Mouse (Mus musculus) heart, embryonic 12.5 days (tissue): Measurements from ENCODE around the gene Gpbp1. TPM values are rescaled to one million over a fixed set of nuclear protein-coding genes. Genes with fewer than 3 reads are reported as not detected.
A peak's percentile ranks its signal among the peaks of the same experiment; 100 is the strongest.

Experiments used
- ATAC-seq: fragments of 200-750 bp; cut with Nextera tagmentation; 2 replicates; pipeline ENCODE4 v1.8.0; 2017; ENCODE audit warnings: moderate TSS enrichment, moderate library complexity; ENCODE audit not compliant: insufficient number of reproducible peaks, low FRiP score
- H3K27ac ChIP-seq: fragments of 300-500 bp; sonication (generic); 2 replicates; pipeline ENCODE4 v1.5.1; 2016; ENCODE audit warnings: mild to moderate bottlenecking, moderate library complexity; ENCODE audit not compliant: poor library complexity, severe bottlenecking
- H3K27me3 ChIP-seq: fragments of 300-500 bp; sonication (generic); replicated peaks from 2 replicates; pipeline ENCODE4 v1.6.1; 2016; ENCODE audit warnings: mild to moderate bottlenecking, moderate library complexity
- H3K36me3 ChIP-seq: fragments of 300-500 bp; sonication (generic); 2 replicates; pipeline ENCODE4 v1.6.1; 2016; ENCODE audit warnings: mild to moderate bottlenecking, moderate library complexity
- H3K4me1 ChIP-seq: fragments of 300-500 bp; sonication (generic); replicated peaks from 2 replicates; pipeline ENCODE4 v1.6.1; 2016; ENCODE audit warnings: mild to moderate bottlenecking
- H3K4me2 ChIP-seq: fragments of 300-500 bp; sonication (generic); 2 replicates; pipeline ENCODE4 v1.6.1; 2016; ENCODE audit warnings: mild to moderate bottlenecking, moderate library complexity
- H3K4me3 ChIP-seq: fragments of 300-500 bp; sonication (generic); 2 replicates; pipeline ENCODE4 v1.5.1; 2016; ENCODE audit warnings: mild to moderate bottlenecking
- H3K9ac ChIP-seq: fragments of 300-500 bp; sonication (generic); 2 replicates; pipeline ENCODE4 v1.6.1; 2016; ENCODE audit warnings: mild to moderate bottlenecking, moderate library complexity
- H3K9me3 ChIP-seq: fragments of 300-500 bp; sonication (generic); replicated peaks from 2 replicates; pipeline ENCODE4 v1.6.1; 2016; ENCODE audit warnings: mild to moderate bottlenecking, moderate library complexity
- WGBS: fragments of 180-500 bp; shearing (Covaris S2); methylation state at CpG from one replicate; pipeline ENCODE4 v1.1.7; 2016; 5-methylcytosine and 5-hydroxymethylcytosine counted together
- polyA plus RNA-seq: library from polyadenylated mRNA; unstranded; fragments of >200 nt; fragmentation: Nextera tagmentation; extraction: Ambion mirVana; gene quantifications from 2 replicates; pipeline ENCODE4 v1.2.1, GENCODE M21; 2016

The Gpbp1 gene
- polyA plus RNA-seq, 1 experiment from 2014 or later = 68.0 TPM

DNA sequence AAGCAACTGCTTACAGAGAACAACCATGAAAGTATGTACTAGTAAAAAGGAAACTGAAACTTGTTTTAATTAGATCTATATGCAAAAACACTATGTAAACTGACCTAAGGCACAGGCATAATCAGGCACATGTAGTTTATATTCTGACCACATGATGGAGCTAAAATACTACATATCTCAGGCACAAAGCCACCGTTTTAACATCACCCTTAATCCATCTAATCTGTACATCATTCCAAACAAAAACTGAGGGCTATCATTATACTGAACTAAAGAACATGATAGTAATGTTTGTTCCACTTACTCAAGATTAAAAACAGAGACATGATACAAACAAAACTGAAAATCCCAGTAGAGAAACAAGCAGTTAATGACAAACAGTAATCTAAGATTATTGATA, 28.5 kb downstream of the Gpbp1 start:
- H3K4me1 ChIP-seq = peaks cover 5% of the 10 kb centered on the region
- H3K9me3 ChIP-seq = no peaks in the 10 kb centered on the region
- no peak overlapping the region for H3K9ac ChIP-seq
- peaks cover 20% of the 10 kb centered on the region for H3K36me3 ChIP-seq
- H3K27ac ChIP-seq = no peak overlapping the region
- no peaks in the 10 kb centered on the region for H3K27me3 ChIP-seq
- H3K4me2 ChIP-seq = no peak overlapping the region
- WGBS = 13% methylated on average over 1 of the region's 1 CpGs
- no peak for ATAC-seq
- no peak overlapping the region for H3K4me3 ChIP-seq

GRCm38 (mm10) chr13:111456790-111457189, 33.1 kb downstream of the Gpbp1 start:
- H3K27ac ChIP-seq = no peak overlapping the region

GRCm38 (mm10) chr13:111444325-111444724, 45.6 kb downstream of the Gpbp1 start:
- Histone ChIP-seq H3K9ac (no peak overlapping the region), H3K4me1 (no peaks in the 10 kb centered on the region), H3K36me3 (peaks cover 13% of the 10 kb centered on the region), H3K4me3 (no peak overlapping the region), H3K9me3 (no peaks in the 10 kb centered on the region), H3K27me3 (no peaks in the 10 kb centered on the region), H3K27ac (no peak overlapping the region), H3K4me2 (no peak overlapping the region)
- ATAC-seq = no peak

More at GRCm38 (mm10) chr13:111456790-111457189, 33.1 kb downstream of the Gpbp1 start:
- Histone ChIP-seq H3K9me3 (no peaks in the 10 kb centered on the region), H3K4me3 (no peak overlapping the region), H3K27me3 (no peaks in the 10 kb centered on the region), H3K4me2 (no peak overlapping the region), H3K4me1 (peaks cover 15% of the 10 kb centered on the region), H3K9ac (no peak overlapping the region), H3K36me3 (peaks cover 12% of the 10 kb centered on the region)
- WGBS = 62% methylated on average over 2 of the region's 2 CpGs
- ATAC-seq = no peak

DNA sequence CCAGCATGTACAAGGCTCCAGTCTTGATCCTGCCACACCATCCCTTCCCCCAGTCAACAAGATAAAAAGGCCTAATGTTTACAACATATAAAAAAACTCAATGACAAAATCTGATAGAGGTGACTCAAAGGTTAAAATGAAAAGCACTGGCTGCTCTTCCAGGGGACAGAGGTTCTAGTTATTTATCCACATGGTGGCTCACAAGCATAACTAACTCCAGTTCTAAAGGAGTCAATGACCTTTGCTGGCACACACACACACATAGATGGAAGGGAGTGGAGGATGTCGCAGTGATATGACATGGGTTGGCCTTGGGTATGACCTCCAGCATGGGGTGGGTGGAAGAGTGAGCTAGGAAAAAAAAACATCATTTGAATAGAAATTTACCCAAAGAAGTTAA, 58.7 kb downstream of the Gpbp1 start:
- 91% methylated on average over 1 of the region's 1 CpGs for WGBS
- Histone ChIP-seq H3K27me3 (no peaks in the 10 kb centered on the region), H3K27ac (no peak overlapping the region), H3K4me2 (no peak overlapping the region), H3K9me3 (no peaks in the 10 kb centered on the region), H3K36me3 (peaks cover 33% of the 10 kb centered on the region), H3K9ac (no peak overlapping the region), H3K4me3 (no peak overlapping the region), H3K4me1 (no peaks in the 10 kb centered on the region)
- no peak for ATAC-seq

- Histone ChIP-seq H3K27me3 (no peaks in the 10 kb centered on the region), H3K36me3 (peaks cover 4% of the 10 kb centered on the region), H3K4me1 (no peaks in the 10 kb centered on the region), H3K4me2 (no peak overlapping the region), H3K9me3 (no peaks in the 10 kb centered on the region), H3K9ac (no peak overlapping the region), H3K27ac (no peak overlapping the region), H3K4me3 (no peak overlapping the region)
- ATAC-seq = no peak
Observed at GRCm38 (mm10) chr13:111421330-111421729, 68.6 kb downstream of the Gpbp1 start.

GRCm38 (mm10) chr13:111418087-111418486, 71.8 kb downstream of the Gpbp1 start:
- ATAC-seq = no peak
- H3K27ac ChIP-seq = no peak overlapping the region
- WGBS = 72% methylated on average over 2 of the region's 2 CpGs

GRCm38 (mm10) chr13:111413156-111413555, 76.8 kb downstream of the Gpbp1 start:
- H3K4me3 ChIP-seq = no peak overlapping the region
- no peaks in the 10 kb centered on the region for H3K9me3 ChIP-seq
- H3K36me3 ChIP-seq = no peaks in the 10 kb centered on the region
- H3K27me3 ChIP-seq = no peaks in the 10 kb centered on the region
- H3K27ac ChIP-seq = no peak overlapping the region
- 34% methylated on average over 4 of the region's 4 CpGs for WGBS
- H3K4me1 ChIP-seq = no peaks in the 10 kb centered on the region; the same call in 1 of the 2 replicates
- no peak overlapping the region for H3K9ac ChIP-seq
- no peak overlapping the region for H3K4me2 ChIP-seq
- no peak for ATAC-seq

More at GRCm38 (mm10) chr13:111418087-111418486, 71.8 kb downstream of the Gpbp1 start:
- Histone ChIP-seq H3K27me3 (no peaks in the 10 kb centered on the region), H3K4me3 (no peak overlapping the region), H3K4me2 (no peak overlapping the region), H3K36me3 (no peaks in the 10 kb centered on the region; the same call in 1 of the 2 replicates), H3K9me3 (no peaks in the 10 kb centered on the region), H3K4me1 (no peaks in the 10 kb centered on the region), H3K9ac (no peak overlapping the region)

DNA sequence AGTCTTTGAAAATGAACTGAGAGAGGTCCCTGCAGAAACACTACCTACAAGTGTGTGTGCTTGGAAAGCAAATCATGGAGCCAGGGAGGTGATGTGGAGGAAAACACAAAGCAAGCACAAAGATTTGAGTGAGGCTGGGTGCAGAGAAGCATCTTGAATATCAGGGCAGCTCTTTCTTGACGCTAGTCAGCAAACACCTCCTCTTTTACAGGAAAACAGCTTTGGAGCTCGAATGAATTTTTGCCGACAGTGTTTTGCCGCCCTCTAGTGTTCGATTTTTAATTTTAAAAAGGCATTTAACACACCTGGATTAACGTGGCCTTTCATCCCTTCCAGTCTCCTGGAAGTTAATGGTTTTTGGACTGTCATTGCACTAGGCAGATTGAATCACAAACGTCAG, 79.1 kb downstream of the Gpbp1 start:
- 3% methylated on average over 7 of the region's 7 CpGs for WGBS

GRCm38 (mm10) chr13:111406859-111407389, 83.0 kb downstream of the Gpbp1 start:
- no peaks in the 10 kb centered on the region for H3K36me3 ChIP-seq
- no peak overlapping the region for H3K9ac ChIP-seq
- H3K27me3 ChIP-seq = no peaks in the 10 kb centered on the region
- no peak for ATAC-seq
- H3K4me2 ChIP-seq = no peak overlapping the region
- WGBS = 59% methylated on average over 9 of the region's 9 CpGs
- H3K27ac ChIP-seq = no peak overlapping the region
- no peaks in the 10 kb centered on the region; the same call in 1 of the 2 replicates for H3K4me1 ChIP-seq
- no peaks in the 10 kb centered on the region for H3K9me3 ChIP-seq
- H3K4me3 ChIP-seq = no peak overlapping the region

More for the DNA sequence above, 79.1 kb downstream of the Gpbp1 start:
- no peak overlapping the region for H3K4me2 ChIP-seq
- H3K4me1 ChIP-seq = no peaks in the 10 kb centered on the region; the same call in 1 of the 2 replicates
- H3K9ac ChIP-seq = no peak overlapping the region
- H3K27me3 ChIP-seq = no peaks in the 10 kb centered on the region
- H3K9me3 ChIP-seq = no peaks in the 10 kb centered on the region
- H3K36me3 ChIP-seq = no peaks in the 10 kb centered on the region
- ATAC-seq = no peak
- H3K4me3 ChIP-seq = no peak overlapping the region
- no peak overlapping the region for H3K27ac ChIP-seq

GRCm38 (mm10) chr13:111405956-111406355, 84.0 kb downstream of the Gpbp1 start:
- H3K4me2 ChIP-seq = no peak overlapping the region
- H3K27ac ChIP-seq = no peak overlapping the region
- ATAC-seq = no peak
- H3K9me3 ChIP-seq = no peaks in the 10 kb centered on the region
- H3K4me3 ChIP-seq = no peak overlapping the region
- WGBS = 89% methylated on average over 3 of the region's 3 CpGs
- no peaks in the 10 kb centered on the region for H3K36me3 ChIP-seq
- H3K9ac ChIP-seq = no peak overlapping the region
- no peaks in the 10 kb centered on the region for H3K27me3 ChIP-seq
- no peaks in the 10 kb centered on the region; the same call in 1 of the 2 replicates for H3K4me1 ChIP-seq

- peak; percentile 53 for ATAC-seq
- no peak overlapping the region for H3K4me2 ChIP-seq
- WGBS = 14% methylated on average over 5 of the region's 5 CpGs
- H3K9me3 ChIP-seq = no peaks in the 10 kb centered on the region
- no peaks in the 10 kb centered on the region for H3K27me3 ChIP-seq
- no peaks in the 10 kb centered on the region for H3K36me3 ChIP-seq
- peaks cover 17% of the 10 kb centered on the region for H3K4me1 ChIP-seq
- no peak overlapping the region for H3K27ac ChIP-seq
- H3K9ac ChIP-seq = no peak overlapping the region
- no peak overlapping the region for H3K4me3 ChIP-seq
Observed at GRCm38 (mm10) chr13:111397600-111398151, 92.2 kb downstream of the Gpbp1 start.

DNA sequence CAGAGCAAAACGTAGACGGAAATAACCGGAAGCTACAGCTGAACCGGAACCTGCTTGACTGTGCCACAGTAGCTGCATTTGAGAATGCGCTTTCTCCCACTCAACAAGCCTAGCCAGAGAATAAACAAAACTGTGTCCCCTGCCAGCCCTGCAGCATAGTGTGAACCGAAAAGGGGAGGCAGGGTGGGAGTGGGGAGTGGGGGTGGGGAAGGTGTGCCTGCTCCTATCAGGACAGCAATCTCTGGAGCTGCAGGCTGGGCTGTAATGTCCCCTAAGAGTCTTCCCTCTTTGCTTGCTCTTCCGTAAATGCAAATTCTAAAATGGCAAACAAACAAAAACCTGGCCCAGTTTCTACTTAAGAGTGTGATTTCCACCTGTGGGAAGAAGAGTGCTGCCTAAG, 92.8 kb downstream of the Gpbp1 start:
- H3K27ac ChIP-seq = no peak overlapping the region
- no peaks in the 10 kb centered on the region for H3K36me3 ChIP-seq
- no peaks in the 10 kb centered on the region for H3K9me3 ChIP-seq
- no peaks in the 10 kb centered on the region for H3K27me3 ChIP-seq
- peaks cover 17% of the 10 kb centered on the region for H3K4me1 ChIP-seq
- WGBS = 38% methylated on average over 7 of the region's 7 CpGs
- ATAC-seq = no peak
- H3K4me3 ChIP-seq = no peak overlapping the region
- H3K9ac ChIP-seq = no peak overlapping the region
- H3K4me2 ChIP-seq = no peak overlapping the region
